Mouse (Mus musculus): ENCODE data around the gene Adal. TPM values are rescaled to one million over a fixed set of nuclear protein-coding genes. Genes with fewer than 3 reads are reported as not detected.
A peak's percentile ranks its signal among the peaks of the same experiment; 100 is the strongest.

Adal gene
- polyA plus RNA-seq, 1 experiment from 2014 or later: 31.8 TPM

GRCm38 (mm10) chr2:121141216-121142035 is 1.2 kb downstream of the Adal start:
- H3K4me3 ChIP-seq: peak overlapping the region; percentile 72
- peaks cover 29% of the 10 kb centered on the region for H3K36me3 ChIP-seq
- peak overlapping the region; percentile 93 for H3K4me2 ChIP-seq (replicated peaks)
- H3K9ac ChIP-seq: peak overlapping the region; percentile 90
- 81% methylated on average over 16 of the region's 16 CpGs for WGBS
- H3K27me3 ChIP-seq (replicated peaks): no peaks in the 10 kb centered on the region
- peaks cover 22% of the 10 kb centered on the region for H3K4me1 ChIP-seq
- no peak overlapping the region for H3K27ac ChIP-seq
- ATAC-seq (ENCODE audit: low FRiP score, low read depth): no peak
- H3K9me3 ChIP-seq: no peaks in the 10 kb centered on the region

GRCm38 (mm10) chr2:121142415-121142814 is 2.2 kb downstream of the Adal start:
- no peak overlapping the region for H3K9ac ChIP-seq
- H3K27me3 ChIP-seq (replicated peaks): no peaks in the 10 kb centered on the region
- peaks cover 22% of the 10 kb centered on the region for H3K4me1 ChIP-seq
- ATAC-seq (ENCODE audit: low FRiP score, low read depth): no peak
- no peak overlapping the region for H3K4me2 ChIP-seq (replicated peaks)
- WGBS: 46% methylated on average over 2 of the region's 2 CpGs
- peaks cover 35% of the 10 kb centered on the region for H3K36me3 ChIP-seq
- H3K9me3 ChIP-seq: no peaks in the 10 kb centered on the region
- no peak overlapping the region for H3K27ac ChIP-seq
- no peak overlapping the region for H3K4me3 ChIP-seq

- Histone ChIP-seq H3K9ac (no peak overlapping the region), H3K27me3 (replicated peaks) (no peaks in the 10 kb centered on the region), H3K9me3 (no peaks in the 10 kb centered on the region), H3K36me3 (peaks cover 50% of the 10 kb centered on the region), H3K27ac (no peak overlapping the region), H3K4me1 (no peaks in the 10 kb centered on the region), H3K4me3 (no peak overlapping the region), H3K4me2 (replicated peaks) (no peak overlapping the region)
- WGBS: 89% methylated on average over 5 of the region's 5 CpGs
- ATAC-seq (ENCODE audit: low FRiP score, low read depth): no peak
Observed at GRCm38 (mm10) chr2:121149679-121150078, 9.5 kb downstream of the Adal start.

GRCm38 (mm10) chr2:121153100-121153499 is 12.9 kb downstream of the Adal start:
- Histone ChIP-seq H3K4me2 (replicated peaks) (no peak overlapping the region), H3K9me3 (no peaks in the 10 kb centered on the region), H3K9ac (no peak overlapping the region), H3K4me3 (no peak overlapping the region), H3K27ac (no peak overlapping the region), H3K36me3 (peaks cover 50% of the 10 kb centered on the region), H3K27me3 (replicated peaks) (no peaks in the 10 kb centered on the region), H3K4me1 (no peaks in the 10 kb centered on the region)
- no peak for ATAC-seq (ENCODE audit: low FRiP score, low read depth)
- WGBS: 84% methylated on average over 3 of the region's 3 CpGs

- no peak for ATAC-seq (ENCODE audit: low FRiP score, low read depth)
- Histone ChIP-seq H3K4me2 (replicated peaks) (peak overlapping the region; percentile 78), H3K9me3 (no peaks in the 10 kb centered on the region), H3K4me1 (peaks cover 18% of the 10 kb centered on the region), H3K27ac (no peak overlapping the region), H3K9ac (peak overlapping the region; percentile 41), H3K27me3 (replicated peaks) (no peaks in the 10 kb centered on the region), H3K4me3 (peak overlapping the region; percentile 88), H3K36me3 (peaks cover 25% of the 10 kb centered on the region)
- WGBS: 37% methylated on average over 4 of the region's 4 CpGs
Observed at GRCm38 (mm10) chr2:121169173-121169572, 28.9 kb downstream of the Adal start.

- no peak overlapping the region for H3K27ac ChIP-seq
- ATAC-seq (ENCODE audit: low FRiP score, low read depth): no peak
- 7% methylated on average over 9 of the region's 9 CpGs for WGBS
Observed at GRCm38 (mm10) chr2:121169902-121170301, 29.7 kb downstream of the Adal start.

GRCm38 (mm10) chr2:121170481-121170971 is 30.3 kb downstream of the Adal start, which contains the start of gene Tubgcp4:
Gene Tubgcp4 (plus strand): TSS chr2:121170654.
- WGBS: under 1% methylated on average over 38 of the region's 38 CpGs
- no peaks in the 10 kb centered on the region for H3K27me3 ChIP-seq (replicated peaks)
- ATAC-seq (ENCODE audit: low FRiP score, low read depth): peak; percentile 41

More at GRCm38 (mm10) chr2:121169902-121170301, 29.7 kb downstream of the Adal start:
- Histone ChIP-seq H3K4me2 (replicated peaks) (peak overlapping the region; percentile 78), H3K4me1 (peaks cover 18% of the 10 kb centered on the region), H3K9me3 (no peaks in the 10 kb centered on the region), H3K36me3 (peaks cover 27% of the 10 kb centered on the region), H3K4me3 (peak overlapping the region; percentile 88), H3K27me3 (replicated peaks) (no peaks in the 10 kb centered on the region), H3K9ac (peak overlapping the region; percentile 85)

GRCm38 (mm10) chr2:121170980-121171742 is 30.9 kb downstream of the Adal start, which contains the start of gene Zscan29:
Gene Zscan29 (minus strand): TSS chr2:121171125.
- peaks cover 18% of the 10 kb centered on the region for H3K4me1 ChIP-seq
- H3K36me3 ChIP-seq: peaks cover 30% of the 10 kb centered on the region
- no peaks in the 10 kb centered on the region for H3K27me3 ChIP-seq (replicated peaks)
- H3K9me3 ChIP-seq: no peaks in the 10 kb centered on the region
- peak within 1 kb of the TSS; percentile 88 for H3K4me3 ChIP-seq
- H3K27ac ChIP-seq: peak within 1 kb of the TSS; percentile 43; the same call in 1 of the 2 replicates
- peak within 1 kb of the TSS; percentile 85 for H3K9ac ChIP-seq
- WGBS: under 1% methylated on average over 66 of the region's 66 CpGs
- H3K4me2 ChIP-seq (replicated peaks): peak within 1 kb of the TSS; percentile 78
- ATAC-seq (ENCODE audit: low FRiP score, low read depth): peak; percentile 94

More at GRCm38 (mm10) chr2:121170481-121170971, 30.3 kb downstream of the Adal start, which contains the start of gene Tubgcp4:
- Histone ChIP-seq H3K4me1 (peaks cover 18% of the 10 kb centered on the region), H3K9me3 (no peaks in the 10 kb centered on the region), H3K4me2 (replicated peaks) (peak within 1 kb of the TSS; percentile 78), H3K4me3 (peak within 1 kb of the TSS; percentile 88), H3K27ac (peak within 1 kb of the TSS; percentile 43; the same call in 1 of the 2 replicates), H3K9ac (peak within 1 kb of the TSS; percentile 85), H3K36me3 (peaks cover 30% of the 10 kb centered on the region)

GRCm38 (mm10) chr2:121178828-121179479 is 38.7 kb downstream of the Adal start:
- H3K36me3 ChIP-seq: peaks cover 68% of the 10 kb centered on the region
- no peaks in the 10 kb centered on the region for H3K27me3 ChIP-seq (replicated peaks)

GRCm38 (mm10) chr2:121183431-121183830 is 43.2 kb downstream of the Adal start:
- no peak overlapping the region for H3K4me3 ChIP-seq
- H3K9me3 ChIP-seq: no peaks in the 10 kb centered on the region
- H3K36me3 ChIP-seq: peaks cover 55% of the 10 kb centered on the region
- H3K4me1 ChIP-seq: no peaks in the 10 kb centered on the region
- no peak overlapping the region for H3K9ac ChIP-seq
- no peak overlapping the region for H3K4me2 ChIP-seq (replicated peaks)
- no peaks in the 10 kb centered on the region for H3K27me3 ChIP-seq (replicated peaks)
- no peak overlapping the region for H3K27ac ChIP-seq
- ATAC-seq (ENCODE audit: low FRiP score, low read depth): no peak
- 90% methylated on average over 5 of the region's 5 CpGs for WGBS

More at GRCm38 (mm10) chr2:121178828-121179479, 38.7 kb downstream of the Adal start:
- Histone ChIP-seq H3K9ac (no peak overlapping the region), H3K4me2 (replicated peaks) (no peak overlapping the region), H3K27ac (no peak overlapping the region), H3K4me1 (no peaks in the 10 kb centered on the region), H3K4me3 (no peak overlapping the region), H3K9me3 (no peaks in the 10 kb centered on the region)
- WGBS: 98% methylated on average over 3 of the region's 3 CpGs
- ATAC-seq (ENCODE audit: low FRiP score, low read depth): no peak

- H3K36me3 ChIP-seq: peaks cover 55% of the 10 kb centered on the region
Observed at GRCm38 (mm10) chr2:121184142-121184541, 43.9 kb downstream of the Adal start.

More at GRCm38 (mm10) chr2:121184142-121184541, 43.9 kb downstream of the Adal start:
- ATAC-seq (ENCODE audit: low FRiP score, low read depth): no peak
- H3K9me3 ChIP-seq: no peaks in the 10 kb centered on the region
- no peak overlapping the region for H3K4me2 ChIP-seq (replicated peaks)
- no peaks in the 10 kb centered on the region for H3K4me1 ChIP-seq
- no peak overlapping the region for H3K9ac ChIP-seq
- no peaks in the 10 kb centered on the region for H3K27me3 ChIP-seq (replicated peaks)
- WGBS: 95% methylated on average over 7 of the region's 7 CpGs
- H3K4me3 ChIP-seq: no peak overlapping the region
- H3K27ac ChIP-seq: no peak overlapping the region

All from neural tube, embryonic 12.5 days (tissue).